Mouse (Mus musculus): ENCODE results near the gene Defb25. TPM values are rescaled to one million over a fixed set of nuclear protein-coding genes. Genes with fewer than 3 reads are reported as not detected.

The Defb25 gene
- polyA plus RNA-seq, 1 experiment from 2014 or later = 0.62 TPM

DNA sequence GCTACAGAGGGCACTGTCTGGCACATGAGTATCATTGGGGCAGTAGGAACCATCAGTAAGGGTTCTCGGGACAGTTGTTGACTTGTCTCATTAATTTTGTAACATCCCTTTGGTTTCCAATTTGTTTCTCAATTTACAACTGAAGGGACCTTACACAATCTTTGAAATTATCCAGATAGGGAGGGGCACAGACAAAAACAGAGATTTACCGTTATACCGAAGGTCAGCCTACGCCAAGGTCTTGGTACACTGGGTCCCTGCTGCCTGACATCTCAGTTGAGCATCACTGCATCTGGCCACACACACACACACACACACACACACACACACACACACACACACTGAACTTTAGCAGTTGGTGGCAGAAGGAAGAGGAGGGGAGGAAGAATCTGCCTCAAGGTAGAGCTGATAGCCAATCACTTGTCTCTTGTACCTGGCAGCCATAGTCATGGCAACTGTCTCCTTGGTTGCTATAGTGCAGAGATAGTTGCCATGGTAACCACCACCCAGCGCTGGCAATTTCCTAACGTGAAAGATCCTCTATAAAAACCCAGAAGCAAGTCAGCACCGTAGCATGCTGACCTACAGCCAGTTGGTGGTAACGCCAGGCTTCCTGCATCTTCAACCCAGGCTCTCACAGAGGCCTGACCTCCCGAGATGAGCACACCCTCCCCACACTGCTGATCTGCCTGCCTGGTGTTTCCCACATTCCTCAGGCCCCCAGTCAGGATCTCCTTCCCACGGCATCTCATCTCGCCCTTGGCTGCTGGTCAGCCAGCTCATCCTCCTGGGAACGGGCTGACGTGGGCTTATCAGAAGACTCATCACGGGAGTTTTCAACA lies 31.2 kb upstream of the Defb25 start:
- Histone ChIP-seq H3K4me2 (ENCODE audit: low read depth, low read length) (no peak overlapping the region), H3K4me3 (replicated peaks; ENCODE audit: low read length) (no peak overlapping the region), H3K9me3 (replicated peaks; ENCODE audit: control insufficient read depth, low read length) (no peaks in the 10 kb centered on the region), H3K4me1 (ENCODE audit: control insufficient read depth, insufficient read depth, low read length) (peaks cover 10% of the 10 kb centered on the region; the same call in 1 of the 2 replicates), H3K9ac (ENCODE audit: low read length) (0 out of 2 replicates have a peak overlapping the region, but pooled peaks have one; percentile 21), H3K36me3 (ENCODE audit: control insufficient read depth, insufficient read depth, low read length) (no peaks in the 10 kb centered on the region), H3K27ac (ENCODE audit: low read length) (no peak overlapping the region), H3K27me3 (ENCODE audit: control insufficient read depth, insufficient read depth, low read length) (no peaks in the 10 kb centered on the region)
- 38% methylated on average over 14 of the region's 14 CpGs for WGBS
- ATAC-seq (ENCODE audit: insufficient read depth, low FRiP score) = no peak

DNA sequence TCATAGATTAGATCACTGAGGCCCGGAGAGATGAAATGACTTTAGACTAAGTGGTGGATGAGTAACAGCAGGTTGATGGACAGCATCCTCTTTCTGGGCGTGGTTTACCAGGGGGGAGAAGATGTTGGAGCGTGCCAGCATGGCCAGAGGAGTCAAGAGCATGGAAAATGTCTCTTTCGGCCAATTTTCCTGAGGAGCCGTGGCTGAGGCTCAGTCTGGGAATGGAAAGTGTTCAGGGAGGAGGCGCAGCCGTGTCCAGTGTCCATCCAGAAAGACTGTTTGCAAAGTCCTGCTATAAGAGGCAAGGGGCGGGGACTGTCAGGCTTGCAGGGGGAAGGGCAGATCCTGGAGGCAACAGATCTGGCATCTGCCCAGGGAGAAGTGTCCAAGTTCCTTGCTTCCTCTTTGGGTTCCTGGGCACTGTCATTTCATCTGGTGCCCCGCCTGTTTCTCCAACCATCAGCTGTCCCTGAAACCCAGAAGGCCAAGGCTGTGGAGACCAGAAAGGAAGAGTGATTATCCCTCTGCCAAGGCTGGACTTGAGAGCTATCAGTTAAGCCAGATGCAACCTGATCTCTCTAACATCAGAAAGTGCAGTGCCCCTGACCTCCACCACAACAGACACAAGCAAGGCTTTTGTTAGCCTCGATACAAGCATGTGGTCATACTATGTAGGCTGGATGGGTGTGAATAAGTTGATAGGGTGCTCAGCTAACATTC lies 30.2 kb upstream of the Defb25 start:
- peaks cover 12% of the 10 kb centered on the region; the same call in 1 of the 2 replicates for H3K4me1 ChIP-seq (ENCODE audit: control insufficient read depth, insufficient read depth, low read length)
- no peaks in the 10 kb centered on the region for H3K9me3 ChIP-seq (replicated peaks; ENCODE audit: control insufficient read depth, low read length)
- no peaks in the 10 kb centered on the region for H3K36me3 ChIP-seq (ENCODE audit: control insufficient read depth, insufficient read depth, low read length)
- 48% methylated on average over 10 of the region's 10 CpGs for WGBS
- no peak overlapping the region for H3K4me2 ChIP-seq (ENCODE audit: low read depth, low read length)
- H3K9ac ChIP-seq (ENCODE audit: low read length) = no peak overlapping the region
- H3K27ac ChIP-seq (ENCODE audit: low read length) = peak overlapping the region; percentile 47
- peak; percentile 73 for ATAC-seq (ENCODE audit: insufficient read depth, low FRiP score)
- no peak overlapping the region for H3K4me3 ChIP-seq (replicated peaks; ENCODE audit: low read length)
- no peaks in the 10 kb centered on the region for H3K27me3 ChIP-seq (ENCODE audit: control insufficient read depth, insufficient read depth, low read length)

DNA sequence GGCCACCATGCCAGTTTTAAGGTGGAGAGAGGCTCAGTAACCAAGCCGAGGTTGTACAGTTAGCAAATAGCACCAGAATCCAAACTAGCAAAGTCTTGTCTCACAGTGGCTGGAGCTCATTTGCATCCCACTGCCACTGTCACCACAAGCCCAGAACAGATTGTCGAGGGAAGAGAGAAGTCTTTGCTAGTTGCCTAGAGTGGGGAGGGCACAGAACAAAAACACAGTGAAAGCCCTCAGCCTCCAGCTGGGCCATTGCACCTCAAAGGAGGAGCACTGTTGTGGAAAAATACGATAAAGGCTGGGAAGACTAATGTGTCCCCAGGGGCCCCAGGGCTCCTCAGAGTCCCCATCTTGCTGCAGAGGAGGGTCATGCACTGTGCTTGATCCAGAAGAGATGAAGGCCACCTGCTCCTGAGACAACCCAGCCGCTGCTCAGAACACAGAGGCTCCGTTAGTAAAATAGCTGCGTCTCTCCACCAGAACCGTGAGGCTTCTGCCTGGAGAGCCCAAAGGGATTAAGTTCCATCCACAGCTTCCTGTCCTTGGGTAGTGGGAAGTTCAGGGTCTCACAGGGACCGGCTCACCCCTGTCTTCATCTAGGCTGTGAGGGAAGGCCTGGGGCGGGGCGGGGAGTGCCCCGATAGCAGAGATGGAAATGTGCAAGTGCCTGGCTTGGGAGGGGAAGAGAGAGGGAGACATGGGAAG lies 16.7 kb upstream of the Defb25 start:
- Histone ChIP-seq H3K4me3 (replicated peaks; ENCODE audit: low read length) (no peak overlapping the region), H3K27me3 (ENCODE audit: control insufficient read depth, insufficient read depth, low read length) (no peaks in the 10 kb centered on the region), H3K4me1 (ENCODE audit: control insufficient read depth, insufficient read depth, low read length) (peaks cover 19% of the 10 kb centered on the region), H3K9ac (ENCODE audit: low read length) (peak overlapping the region; percentile 25; the same call in 1 of the 2 replicates), H3K36me3 (ENCODE audit: control insufficient read depth, insufficient read depth, low read length) (no peaks in the 10 kb centered on the region), H3K4me2 (ENCODE audit: low read depth, low read length) (0 out of 2 replicates have a peak overlapping the region, but pooled peaks have one; percentile 17), H3K9me3 (replicated peaks; ENCODE audit: control insufficient read depth, low read length) (no peaks in the 10 kb centered on the region), H3K27ac (ENCODE audit: low read length) (peak overlapping the region; percentile 96)
- WGBS = 20% methylated on average over 11 of the region's 11 CpGs
- ATAC-seq (ENCODE audit: insufficient read depth, low FRiP score) = peak; percentile 65

DNA sequence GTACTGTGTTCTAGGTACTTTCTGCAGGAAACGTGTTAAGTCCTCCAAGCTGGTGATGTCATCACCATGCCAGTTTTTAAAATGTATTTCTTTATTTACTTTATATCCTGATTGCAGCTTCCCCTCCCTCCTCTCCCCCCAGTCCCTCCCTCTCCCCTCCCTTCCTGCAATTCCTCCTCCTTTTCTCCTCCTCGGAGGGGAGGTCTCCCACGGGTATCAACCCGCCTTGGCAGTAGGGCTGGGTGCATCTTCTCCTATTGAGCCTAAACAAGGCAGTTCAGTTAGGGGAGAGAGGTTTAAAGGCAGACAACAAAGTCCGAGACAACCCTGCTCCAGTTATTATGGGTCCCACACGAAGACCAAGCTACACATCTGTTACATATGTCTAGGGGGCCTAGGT lies 16.0 kb upstream of the Defb25 start:
- H3K9ac ChIP-seq (ENCODE audit: low read length) = no peak overlapping the region
- peak overlapping the region; percentile 96 for H3K27ac ChIP-seq (ENCODE audit: low read length)
- no peaks in the 10 kb centered on the region for H3K9me3 ChIP-seq (replicated peaks; ENCODE audit: control insufficient read depth, low read length)
- H3K4me3 ChIP-seq (replicated peaks; ENCODE audit: low read length) = no peak overlapping the region
- H3K27me3 ChIP-seq (ENCODE audit: control insufficient read depth, insufficient read depth, low read length) = no peaks in the 10 kb centered on the region
- 47% methylated on average over 6 of the region's 6 CpGs for WGBS
- peaks cover 20% of the 10 kb centered on the region for H3K4me1 ChIP-seq (ENCODE audit: control insufficient read depth, insufficient read depth, low read length)
- H3K4me2 ChIP-seq (ENCODE audit: low read depth, low read length) = no peak overlapping the region
- no peak for ATAC-seq (ENCODE audit: insufficient read depth, low FRiP score)
- H3K36me3 ChIP-seq (ENCODE audit: control insufficient read depth, insufficient read depth, low read length) = no peaks in the 10 kb centered on the region

DNA sequence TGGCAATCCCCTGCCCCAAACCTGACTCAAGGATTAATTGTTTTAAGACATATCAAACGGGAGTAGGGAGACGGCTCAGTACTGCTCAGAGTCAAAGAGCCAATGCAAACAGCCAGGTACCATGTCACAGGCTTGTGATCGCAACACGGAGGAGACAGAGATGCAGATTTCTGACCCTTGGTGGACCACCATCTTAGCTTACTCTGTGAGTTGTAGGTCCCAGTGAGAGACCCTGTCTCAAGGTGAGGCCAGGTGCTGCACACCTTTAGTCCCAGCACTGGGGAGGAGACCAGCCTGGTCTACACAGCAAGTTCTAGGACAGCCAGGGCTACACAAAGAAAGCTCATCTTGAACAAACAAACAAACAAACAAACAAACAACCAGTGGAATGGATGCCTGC lies 14.5 kb upstream of the Defb25 start:
- 81% methylated on average over 4 of the region's 4 CpGs for WGBS
- Histone ChIP-seq H3K36me3 (ENCODE audit: control insufficient read depth, insufficient read depth, low read length) (no peaks in the 10 kb centered on the region), H3K4me1 (ENCODE audit: control insufficient read depth, insufficient read depth, low read length) (peaks cover 34% of the 10 kb centered on the region), H3K4me3 (replicated peaks; ENCODE audit: low read length) (no peak overlapping the region), H3K27ac (ENCODE audit: low read length) (peak overlapping the region; percentile 96), H3K9me3 (replicated peaks; ENCODE audit: control insufficient read depth, low read length) (no peaks in the 10 kb centered on the region), H3K27me3 (ENCODE audit: control insufficient read depth, insufficient read depth, low read length) (no peaks in the 10 kb centered on the region), H3K9ac (ENCODE audit: low read length) (no peak overlapping the region), H3K4me2 (ENCODE audit: low read depth, low read length) (no peak overlapping the region)
- ATAC-seq (ENCODE audit: insufficient read depth, low FRiP score) = no peak

DNA sequence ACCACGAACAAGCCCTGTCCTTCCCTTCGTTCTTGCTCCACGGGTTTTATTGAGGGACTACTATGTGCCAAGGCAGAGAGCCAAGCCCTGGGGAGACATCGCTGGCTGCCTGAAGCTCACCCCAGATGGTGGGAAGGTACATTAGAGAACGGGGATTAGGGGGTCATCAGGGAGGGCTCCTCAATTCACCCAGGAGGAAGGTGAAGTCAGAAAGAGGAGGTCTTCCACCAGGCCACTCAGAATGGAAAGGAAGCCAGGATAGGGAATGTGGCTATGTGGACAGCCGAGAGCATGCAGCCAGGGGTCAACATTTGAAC lies 14.1 kb upstream of the Defb25 start:
- Histone ChIP-seq H3K4me1 (ENCODE audit: control insufficient read depth, insufficient read depth, low read length) (peaks cover 34% of the 10 kb centered on the region), H3K4me3 (replicated peaks; ENCODE audit: low read length) (no peak overlapping the region), H3K27ac (ENCODE audit: low read length) (peak overlapping the region; percentile 96), H3K36me3 (ENCODE audit: control insufficient read depth, insufficient read depth, low read length) (no peaks in the 10 kb centered on the region), H3K9ac (ENCODE audit: low read length) (peak overlapping the region; percentile 50), H3K9me3 (replicated peaks; ENCODE audit: control insufficient read depth, low read length) (no peaks in the 10 kb centered on the region), H3K4me2 (ENCODE audit: low read depth, low read length) (no peak overlapping the region), H3K27me3 (ENCODE audit: control insufficient read depth, insufficient read depth, low read length) (no peaks in the 10 kb centered on the region)
- ATAC-seq (ENCODE audit: insufficient read depth, low FRiP score) = no peak; the same call in 1 of the 2 replicates
- 56% methylated on average over 6 of the region's 6 CpGs for WGBS

DNA sequence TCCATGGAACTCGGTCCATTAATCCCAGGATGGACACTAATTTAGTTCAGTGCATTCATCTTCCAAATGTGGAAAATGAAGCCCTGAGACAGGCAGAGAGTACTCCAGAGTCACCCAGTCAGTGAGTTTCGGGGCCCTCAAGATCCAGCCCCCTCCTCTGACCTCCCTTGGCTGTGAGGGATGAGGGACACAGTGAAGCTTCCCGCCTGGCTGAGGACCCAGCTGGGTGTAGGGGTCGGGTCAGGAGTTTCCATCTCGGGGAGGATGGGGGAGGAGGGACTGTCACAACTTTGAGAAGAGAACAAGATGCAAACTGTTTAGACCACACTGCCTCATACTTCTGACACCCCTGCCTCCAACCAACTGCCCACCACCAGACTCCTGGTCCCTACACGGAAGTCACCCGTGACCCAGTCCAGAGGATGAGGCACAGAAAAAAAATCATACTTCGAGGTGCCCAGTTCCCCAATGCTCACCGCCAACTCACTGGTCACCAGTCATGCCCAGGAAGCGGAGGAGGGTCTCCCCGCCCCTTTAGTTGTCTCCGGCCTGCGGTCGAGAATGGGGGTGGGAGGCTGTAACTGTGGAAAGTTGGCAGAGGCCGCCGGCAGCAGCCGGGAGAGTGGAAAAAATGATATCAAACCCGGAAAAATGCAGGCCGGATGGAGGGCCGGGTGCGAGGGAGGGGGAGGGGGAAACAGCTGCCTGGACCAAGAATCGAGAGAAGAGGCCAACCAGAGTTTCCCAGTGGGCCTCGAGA lies 13.6 kb upstream of the Defb25 start:
- Histone ChIP-seq H3K9ac (ENCODE audit: low read length) (peak overlapping the region; percentile 56), H3K4me3 (replicated peaks; ENCODE audit: low read length) (0 out of 2 replicates have a peak overlapping the region, but pooled peaks have one; percentile 7), H3K9me3 (replicated peaks; ENCODE audit: control insufficient read depth, low read length) (no peaks in the 10 kb centered on the region), H3K4me1 (ENCODE audit: control insufficient read depth, insufficient read depth, low read length) (peaks cover 34% of the 10 kb centered on the region), H3K4me2 (ENCODE audit: low read depth, low read length) (peak overlapping the region; percentile 43), H3K27me3 (ENCODE audit: control insufficient read depth, insufficient read depth, low read length) (no peaks in the 10 kb centered on the region), H3K27ac (ENCODE audit: low read length) (peak overlapping the region; percentile 96), H3K36me3 (ENCODE audit: control insufficient read depth, insufficient read depth, low read length) (no peaks in the 10 kb centered on the region)
- WGBS = 47% methylated on average over 23 of the region's 23 CpGs
- peak; percentile 74 for ATAC-seq (ENCODE audit: insufficient read depth, low FRiP score)

DNA sequence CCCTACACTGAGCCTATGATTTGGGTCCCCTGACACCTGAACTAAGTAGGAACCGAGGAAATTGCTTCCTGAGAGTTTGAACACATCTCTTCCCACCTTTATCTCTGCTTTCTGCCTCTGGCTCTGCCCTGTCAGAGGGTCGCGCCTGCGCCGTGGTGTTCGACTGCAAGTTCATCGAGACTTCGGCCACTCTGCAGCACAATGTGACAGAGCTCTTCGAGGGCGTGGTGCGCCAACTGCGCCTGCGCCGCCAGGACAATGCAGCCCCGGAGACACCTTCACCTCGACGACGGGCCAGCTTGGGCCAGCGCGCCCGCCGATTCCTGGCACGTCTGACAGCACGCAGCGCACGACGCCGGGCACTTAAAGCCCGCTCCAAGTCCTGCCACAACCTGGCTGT lies 11.5 kb upstream of the Defb25 start:
- Histone ChIP-seq H3K27me3 (ENCODE audit: control insufficient read depth, insufficient read depth, low read length) (no peaks in the 10 kb centered on the region), H3K27ac (ENCODE audit: low read length) (no peak overlapping the region), H3K4me3 (replicated peaks; ENCODE audit: low read length) (no peak overlapping the region), H3K4me2 (ENCODE audit: low read depth, low read length) (no peak overlapping the region), H3K9me3 (replicated peaks; ENCODE audit: control insufficient read depth, low read length) (no peaks in the 10 kb centered on the region), H3K36me3 (ENCODE audit: control insufficient read depth, insufficient read depth, low read length) (no peaks in the 10 kb centered on the region), H3K9ac (ENCODE audit: low read length) (no peak overlapping the region), H3K4me1 (ENCODE audit: control insufficient read depth, insufficient read depth, low read length) (peaks cover 30% of the 10 kb centered on the region)
- no peak for ATAC-seq (ENCODE audit: insufficient read depth, low FRiP score)
- WGBS = 64% methylated on average over 29 of the region's 29 CpGs
